Mouse (Mus musculus): Measurements from ENCODE around the gene Trim2. TPM values are rescaled to one million over a fixed set of nuclear protein-coding genes. Genes with fewer than 3 reads are reported as not detected.

Trim2 gene
- polyA plus RNA-seq, 1 experiment from 2014 or later, result 38.2 TPM

DNA sequence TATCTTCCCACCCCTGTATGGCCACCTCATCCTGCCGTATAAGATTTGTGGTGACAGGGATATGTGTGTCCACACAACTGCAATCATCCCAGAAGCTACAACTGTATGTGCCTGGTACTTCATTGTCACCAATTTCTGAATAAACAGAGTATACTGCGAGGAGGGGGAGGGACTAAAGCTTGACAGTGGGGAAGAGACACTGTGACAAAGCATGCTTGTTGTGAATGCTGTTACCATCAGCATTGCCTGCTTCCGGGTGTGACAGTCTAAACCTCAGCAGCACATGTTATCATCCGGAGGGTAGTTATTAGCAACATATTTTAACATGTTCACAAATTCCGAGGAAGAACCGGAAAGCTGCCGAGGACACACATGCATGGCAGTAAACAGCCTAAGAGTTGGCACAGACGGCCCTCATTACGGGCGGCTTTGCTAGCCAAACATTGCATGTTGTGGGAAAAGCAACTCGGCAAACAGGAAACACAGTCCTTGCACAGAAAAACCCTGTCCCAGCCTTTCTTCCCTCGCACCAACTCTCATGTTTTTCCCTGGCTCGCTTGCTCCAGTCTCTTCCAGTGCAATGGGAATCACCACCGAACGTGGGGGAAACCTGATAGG is 90.8 kb downstream of the Trim2 start:
- 64% methylated on average over 15 of the region's 15 CpGs for WGBS
- ATAC-seq (ENCODE audit: insufficient number of reproducible peaks, insufficient read depth, low FRiP score, low TSS enrichment), result no peak
- no peak overlapping the region for H3K4me2 ChIP-seq (replicated peaks)
- H3K9me3 ChIP-seq, result no peaks in the 10 kb centered on the region
- H3K36me3 ChIP-seq, result no peaks in the 10 kb centered on the region
- H3K4me1 ChIP-seq, result peaks cover 32% of the 10 kb centered on the region
- no peaks in the 10 kb centered on the region for H3K27me3 ChIP-seq
- H3K9ac ChIP-seq, result no peak overlapping the region
- no peak overlapping the region for H3K4me3 ChIP-seq
- H3K27ac ChIP-seq, result no peak overlapping the region

DNA sequence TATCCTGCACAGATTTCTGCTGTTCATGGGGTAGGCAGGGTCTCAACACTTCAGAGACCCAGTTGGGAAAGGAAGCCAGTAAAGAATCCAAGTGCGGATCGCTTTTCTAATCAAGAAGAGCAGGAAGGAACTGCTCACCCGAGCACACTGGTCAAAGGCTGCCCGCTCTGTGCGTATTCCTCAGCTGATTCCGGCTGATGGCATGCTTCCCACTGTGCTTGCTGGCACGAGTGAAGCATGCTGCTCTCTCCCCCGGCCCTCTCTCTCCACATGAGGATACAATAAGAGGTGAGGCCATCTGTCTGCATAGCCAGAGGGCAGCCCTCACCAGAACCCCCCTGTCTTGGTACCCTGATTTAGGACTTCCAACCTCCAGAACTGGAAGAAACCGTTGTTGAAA is 91.4 kb downstream of the Trim2 start:
- H3K27ac ChIP-seq, result no peak overlapping the region
- ATAC-seq (ENCODE audit: insufficient number of reproducible peaks, insufficient read depth, low FRiP score, low TSS enrichment), result no peak

DNA sequence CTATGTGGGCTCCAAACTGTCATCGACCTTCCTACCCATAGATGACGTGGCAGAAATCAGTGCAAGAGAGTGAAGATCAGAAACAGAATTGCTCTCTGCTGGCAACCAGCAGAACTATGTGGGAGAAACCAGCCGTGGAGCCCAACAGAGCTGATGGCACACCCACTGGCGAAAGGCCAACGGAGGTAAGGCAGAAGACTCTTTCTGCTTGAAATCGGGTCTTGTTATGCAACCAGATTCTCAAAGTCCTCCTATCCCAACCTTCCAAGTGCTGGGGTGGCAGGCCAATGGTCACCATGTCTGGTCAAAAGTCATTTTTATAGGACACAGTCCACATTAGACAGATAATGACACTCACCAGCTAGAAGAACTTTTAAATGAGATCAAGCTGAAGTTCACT is 92.2 kb downstream of the Trim2 start:
- ATAC-seq (ENCODE audit: insufficient number of reproducible peaks, insufficient read depth, low FRiP score, low TSS enrichment), result no peak
- peaks cover 5% of the 10 kb centered on the region; the same call in 1 of the 2 replicates for H3K36me3 ChIP-seq
- H3K9me3 ChIP-seq, result no peaks in the 10 kb centered on the region
- 85% methylated on average over 6 of the region's 6 CpGs for WGBS
- H3K27me3 ChIP-seq, result no peaks in the 10 kb centered on the region
- H3K4me3 ChIP-seq, result no peak overlapping the region
- peaks cover 30% of the 10 kb centered on the region for H3K4me1 ChIP-seq
- H3K27ac ChIP-seq, result no peak overlapping the region
- no peak overlapping the region for H3K4me2 ChIP-seq (replicated peaks)
- no peak overlapping the region for H3K9ac ChIP-seq

More for the DNA sequence above, 91.4 kb downstream of the Trim2 start:
- Histone ChIP-seq H3K9me3 (no peaks in the 10 kb centered on the region), H3K4me2 (replicated peaks) (no peak overlapping the region), H3K27me3 (no peaks in the 10 kb centered on the region), H3K9ac (no peak overlapping the region), H3K4me3 (no peak overlapping the region), H3K4me1 (peaks cover 30% of the 10 kb centered on the region), H3K36me3 (no peaks in the 10 kb centered on the region)
- WGBS, result 59% methylated on average over 9 of the region's 9 CpGs

DNA sequence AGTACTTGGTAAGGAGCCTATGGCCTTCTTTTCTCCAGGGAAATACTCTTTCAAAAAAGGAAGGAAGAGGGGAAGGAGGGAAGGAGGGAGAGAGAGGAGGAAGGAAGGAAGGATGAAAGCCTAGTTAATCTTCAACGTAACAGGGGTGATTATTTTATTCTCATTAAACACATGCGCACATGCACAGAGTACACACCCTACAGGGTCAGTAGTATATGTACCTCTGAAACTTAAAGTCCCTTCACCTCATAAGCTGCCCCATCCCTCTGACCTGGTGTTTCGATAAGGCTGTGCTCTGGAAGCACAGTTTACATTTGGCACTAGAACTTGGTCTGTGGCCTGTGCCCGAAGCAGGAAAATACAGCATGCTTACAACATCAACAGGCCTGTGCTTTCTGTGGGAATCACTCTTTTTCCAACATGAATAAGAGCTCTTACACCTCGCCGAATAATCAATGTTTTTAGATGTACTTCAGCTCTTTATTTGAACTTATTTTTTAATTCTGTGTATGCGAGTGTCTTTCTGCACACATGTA is 95.3 kb downstream of the Trim2 start:
- Histone ChIP-seq H3K4me3 (no peak overlapping the region), H3K9ac (no peak overlapping the region), H3K36me3 (peaks cover 7% of the 10 kb centered on the region; the same call in 1 of the 2 replicates), H3K27me3 (no peaks in the 10 kb centered on the region), H3K27ac (no peak overlapping the region), H3K4me1 (peaks cover 12% of the 10 kb centered on the region; the same call in 1 of the 2 replicates), H3K9me3 (no peaks in the 10 kb centered on the region), H3K4me2 (replicated peaks) (no peak overlapping the region)
- ATAC-seq (ENCODE audit: insufficient number of reproducible peaks, insufficient read depth, low FRiP score, low TSS enrichment), result no peak
- 91% methylated on average over 7 of the region's 7 CpGs for WGBS

DNA sequence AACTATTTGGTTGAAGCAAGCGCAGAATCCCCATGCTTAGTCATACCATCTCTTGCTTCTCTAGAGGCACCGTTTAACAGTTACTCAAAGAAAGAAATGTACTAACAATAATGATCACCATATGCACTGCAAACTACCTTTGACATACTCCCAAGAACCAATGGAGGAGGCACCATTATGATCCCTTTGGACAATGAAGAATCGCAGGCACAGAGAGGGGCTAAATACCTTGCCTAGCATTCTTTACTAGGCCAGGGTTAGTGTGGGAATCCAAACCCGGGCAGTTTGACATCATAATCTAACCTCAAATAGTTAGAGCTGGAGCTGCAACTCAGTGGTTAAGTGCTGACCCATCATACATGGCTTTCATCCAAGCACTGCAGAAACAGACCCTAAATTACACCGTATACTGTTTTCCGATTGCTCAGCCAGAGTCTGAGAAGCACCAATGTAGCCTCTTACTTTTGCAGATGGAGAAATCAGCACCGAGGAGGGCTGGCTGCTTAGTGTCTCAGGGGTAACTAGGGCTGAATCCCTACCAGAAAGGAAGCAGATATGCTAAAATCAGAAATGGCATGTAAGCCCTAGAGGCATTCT is 97.7 kb downstream of the Trim2 start:
- Histone ChIP-seq H3K4me3 (no peak overlapping the region), H3K27ac (0 out of 2 replicates have a peak overlapping the region, but pooled peaks have one; percentile 1), H3K27me3 (no peaks in the 10 kb centered on the region), H3K4me1 (no peaks in the 10 kb centered on the region), H3K9me3 (no peaks in the 10 kb centered on the region), H3K36me3 (peaks cover 16% of the 10 kb centered on the region), H3K4me2 (replicated peaks) (no peak overlapping the region), H3K9ac (no peak overlapping the region)
- ATAC-seq (ENCODE audit: insufficient number of reproducible peaks, insufficient read depth, low FRiP score, low TSS enrichment), result no peak
- WGBS, result 86% methylated on average over 7 of the region's 7 CpGs

DNA sequence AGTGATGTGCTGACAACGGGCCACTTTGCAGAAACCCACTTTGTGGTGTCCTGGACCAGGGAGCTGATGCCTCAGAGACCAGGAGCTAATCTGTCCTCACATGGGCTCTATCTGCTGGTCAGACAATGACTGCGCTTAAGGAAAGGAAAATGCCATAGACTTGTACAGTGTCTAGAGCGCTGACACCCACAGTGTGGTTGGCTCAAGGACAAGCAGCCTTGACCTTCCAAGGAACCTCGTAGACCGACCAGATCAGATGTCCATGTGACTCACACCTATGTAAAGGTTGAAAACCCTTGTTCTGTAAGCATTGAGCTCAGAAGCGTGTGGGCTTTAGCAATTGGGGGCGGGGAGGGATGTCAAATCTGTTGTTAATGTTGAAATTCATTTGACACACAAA is 98.2 kb downstream of the Trim2 start:
- 0 out of 2 replicates have a peak, but pooled peaks have one; percentile 22 for ATAC-seq (ENCODE audit: insufficient number of reproducible peaks, insufficient read depth, low FRiP score, low TSS enrichment)
- Histone ChIP-seq H3K9ac (no peak overlapping the region), H3K36me3 (peaks cover 16% of the 10 kb centered on the region), H3K4me3 (no peak overlapping the region), H3K27ac (no peak overlapping the region), H3K27me3 (no peaks in the 10 kb centered on the region), H3K4me2 (replicated peaks) (no peak overlapping the region), H3K4me1 (no peaks in the 10 kb centered on the region), H3K9me3 (no peaks in the 10 kb centered on the region)
- 92% methylated on average over 7 of the region's 7 CpGs for whole genome bisulfite sequencing

DNA sequence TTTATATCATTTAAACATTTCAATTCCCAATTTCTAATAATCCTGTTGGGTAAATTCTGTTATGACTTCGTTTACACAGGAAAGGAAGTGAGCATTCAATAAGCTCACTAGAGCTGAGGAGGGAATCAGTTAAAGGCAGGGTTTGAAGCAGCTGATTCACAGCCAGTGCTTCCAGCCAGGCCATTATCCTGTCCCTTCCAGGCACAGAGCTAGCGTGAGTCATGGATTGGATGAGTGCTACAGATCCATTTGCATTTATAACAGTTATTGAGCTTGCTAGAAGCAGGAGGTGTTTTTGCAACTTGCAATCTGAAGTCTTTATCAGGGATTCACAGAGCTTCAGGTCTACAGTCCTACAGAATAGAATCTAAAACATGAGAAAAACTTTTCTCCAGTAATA is 99.3 kb downstream of the Trim2 start:
- Histone ChIP-seq H3K4me3 (no peak overlapping the region), H3K4me2 (replicated peaks) (no peak overlapping the region), H3K27me3 (no peaks in the 10 kb centered on the region), H3K27ac (no peak overlapping the region), H3K9me3 (no peaks in the 10 kb centered on the region), H3K4me1 (no peaks in the 10 kb centered on the region), H3K9ac (no peak overlapping the region), H3K36me3 (peaks cover 16% of the 10 kb centered on the region)
- no peak for ATAC-seq (ENCODE audit: insufficient number of reproducible peaks, insufficient read depth, low FRiP score, low TSS enrichment)
- WGBS, result 66% methylated on average over 2 of the region's 2 CpGs

DNA sequence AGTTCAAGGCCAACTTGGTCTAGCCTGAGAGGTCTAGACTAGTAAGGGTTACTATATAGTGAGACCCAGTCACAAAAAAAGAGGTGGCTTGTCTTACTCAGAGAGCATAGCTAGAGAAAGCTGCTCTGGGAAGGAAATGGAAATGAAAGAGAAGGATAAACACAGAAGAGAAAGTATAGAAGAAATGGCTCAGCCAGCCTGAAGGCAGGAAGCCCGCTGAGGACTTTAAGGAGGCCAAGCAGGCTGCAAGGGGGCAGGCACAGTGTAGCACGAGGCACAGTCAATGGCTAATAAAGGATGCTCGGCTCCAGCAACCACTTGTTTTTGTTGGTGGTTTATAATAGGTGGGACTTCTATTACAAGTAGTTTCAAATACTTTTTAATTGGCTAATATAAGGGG is 100.6 kb downstream of the Trim2 start:
- no peaks in the 10 kb centered on the region for H3K4me1 ChIP-seq
- no peaks in the 10 kb centered on the region for H3K9me3 ChIP-seq
- H3K4me2 ChIP-seq (replicated peaks), result no peak overlapping the region
- H3K4me3 ChIP-seq, result no peak overlapping the region
- no peak overlapping the region for H3K27ac ChIP-seq
- H3K36me3 ChIP-seq, result peaks cover 16% of the 10 kb centered on the region
- H3K9ac ChIP-seq, result no peak overlapping the region
- no peaks in the 10 kb centered on the region for H3K27me3 ChIP-seq
- no peak for ATAC-seq (ENCODE audit: insufficient number of reproducible peaks, insufficient read depth, low FRiP score, low TSS enrichment)
- 83% methylated on average over 3 of the region's 3 CpGs for WGBS

DNA sequence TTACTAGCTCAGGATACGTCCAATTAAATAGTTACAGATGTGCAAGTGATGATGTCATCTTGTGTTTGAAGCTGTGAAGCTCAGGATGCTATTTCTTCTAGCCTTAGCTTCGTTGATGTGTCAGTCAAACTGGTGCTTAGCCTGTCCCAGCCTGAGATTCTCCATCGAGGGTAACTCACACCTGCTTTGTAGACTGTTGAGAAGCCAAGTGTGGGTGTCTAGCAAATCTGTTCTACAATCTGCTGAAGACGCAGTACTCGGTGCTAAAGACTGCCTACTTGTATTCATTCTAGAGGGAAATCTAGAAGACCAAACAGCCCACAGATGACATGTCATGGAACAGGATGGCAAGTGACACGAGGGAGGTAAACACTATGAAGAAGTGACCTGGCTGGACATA is 101.0 kb downstream of the Trim2 start:
- peaks cover 16% of the 10 kb centered on the region for H3K36me3 ChIP-seq

DNA sequence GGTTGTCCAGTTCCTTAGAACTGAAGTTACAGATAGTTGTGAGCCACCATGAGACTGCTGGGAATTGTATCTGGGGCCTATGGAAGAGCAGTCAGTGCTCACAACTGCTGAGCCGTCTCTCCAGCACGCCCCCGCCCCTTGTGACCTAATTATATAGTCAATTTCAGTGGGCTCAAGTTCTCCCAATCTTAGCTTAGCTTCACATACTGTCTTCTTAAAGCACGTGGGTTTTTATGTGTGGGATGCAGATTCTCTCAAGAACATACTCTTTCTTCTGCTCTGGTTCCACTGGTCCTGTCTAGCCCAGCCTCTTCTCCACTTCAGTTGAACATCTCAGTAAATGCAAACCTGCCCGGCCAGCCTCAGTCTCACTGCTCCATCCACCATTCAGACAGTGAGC is 102.0 kb downstream of the Trim2 start:
- no peak for ATAC-seq (ENCODE audit: insufficient number of reproducible peaks, insufficient read depth, low FRiP score, low TSS enrichment)
- H3K36me3 ChIP-seq, result peaks cover 12% of the 10 kb centered on the region
- H3K27me3 ChIP-seq, result no peaks in the 10 kb centered on the region
- H3K27ac ChIP-seq, result no peak overlapping the region
- H3K9me3 ChIP-seq, result no peaks in the 10 kb centered on the region
- no peaks in the 10 kb centered on the region for H3K4me1 ChIP-seq
- no peak overlapping the region for H3K4me2 ChIP-seq (replicated peaks)
- 73% methylated on average over 5 of the region's 5 CpGs for WGBS
- no peak overlapping the region for H3K4me3 ChIP-seq
- no peak overlapping the region for H3K9ac ChIP-seq

More for the DNA sequence above, 101.0 kb downstream of the Trim2 start:
- Histone ChIP-seq H3K9me3 (no peaks in the 10 kb centered on the region), H3K27ac (no peak overlapping the region), H3K27me3 (no peaks in the 10 kb centered on the region), H3K9ac (no peak overlapping the region), H3K4me3 (no peak overlapping the region), H3K4me2 (replicated peaks) (no peak overlapping the region), H3K4me1 (no peaks in the 10 kb centered on the region)
- WGBS, result 81% methylated on average over 6 of the region's 6 CpGs
- ATAC-seq (ENCODE audit: insufficient number of reproducible peaks, insufficient read depth, low FRiP score, low TSS enrichment), result no peak

DNA sequence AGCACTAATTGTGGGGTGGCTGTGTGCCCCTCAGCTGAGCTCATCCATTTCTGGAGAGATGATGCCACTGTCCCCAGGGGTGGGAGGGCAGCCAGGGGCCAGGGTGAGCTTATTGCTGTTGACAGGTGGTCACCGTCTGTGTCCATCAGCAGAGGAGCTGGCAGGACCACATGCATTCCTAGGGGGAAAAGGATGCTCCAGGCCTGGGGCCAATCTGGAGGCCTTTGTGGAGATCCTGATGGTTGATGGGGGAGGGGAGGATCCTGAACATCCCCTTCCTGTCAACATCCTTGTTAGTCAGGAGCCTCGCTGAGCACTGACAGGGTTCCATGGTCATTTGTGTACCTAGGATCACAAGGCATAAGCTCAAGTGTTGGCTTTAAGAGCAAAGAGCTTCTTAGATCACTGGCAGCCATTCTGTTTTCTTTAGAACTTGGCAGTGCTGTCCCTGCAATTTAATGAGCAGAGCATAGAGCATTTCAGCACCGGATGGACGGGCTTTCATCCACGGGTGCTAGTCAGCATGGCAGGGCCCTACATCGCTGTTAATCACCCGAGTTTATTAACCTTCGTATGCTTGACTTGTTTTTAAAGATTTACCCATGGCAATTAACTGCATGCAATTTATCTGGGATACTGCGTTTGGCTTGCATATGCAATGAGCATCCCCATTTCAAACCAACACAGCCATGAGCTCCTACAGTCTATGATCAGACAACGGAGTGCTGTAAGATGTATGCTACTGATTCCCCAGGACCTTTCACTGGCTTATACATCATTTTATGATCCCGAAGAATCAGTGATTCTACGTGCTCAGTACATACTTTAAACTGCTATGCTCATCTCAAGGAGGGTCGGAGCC is 105.9 kb downstream of the Trim2 start:
- Histone ChIP-seq H3K4me1 (no peaks in the 10 kb centered on the region), H3K9ac (no peak overlapping the region), H3K9me3 (no peaks in the 10 kb centered on the region), H3K4me2 (replicated peaks) (no peak overlapping the region), H3K27ac (no peak overlapping the region), H3K27me3 (no peaks in the 10 kb centered on the region), H3K4me3 (no peak overlapping the region), H3K36me3 (peaks cover 13% of the 10 kb centered on the region; the same call in 1 of the 2 replicates)
- 72% methylated on average over 13 of the region's 13 CpGs for WGBS
- ATAC-seq (ENCODE audit: insufficient number of reproducible peaks, insufficient read depth, low FRiP score, low TSS enrichment), result no peak

Data from embryonic facial prominence, embryonic 12.5 days (tissue).